Mouse (Mus musculus) layer of hippocampus, adult 18-20 months (tissue): Measurements from ENCODE around the gene Tpgs1. TPM values are rescaled to one million over a fixed set of nuclear protein-coding genes. Genes with fewer than 3 reads are reported as not detected.
"Not testable (repeated sequence)": the region's sequence is repeated elsewhere in the genome, so short reads cannot be mapped to it uniquely, and the experiment has no call there.

ENCODE experiments used
- DNase-seq, 2 experiments: peaks; one replicate each; pipeline ENCODE4 v3.0.0; 2022; ENCODE audit warnings: low spot score in 2 of 2
- total RNA-seq, 2 experiments: library from RNA; stranded (reverse); gene quantifications; 2 replicates each; pipeline ENCODE4 v1.2.3; 2021

Tpgs1 gene
- total RNA-seq, 2 experiments from 2014 or later: 64.4 to 68.5 TPM

DNA sequence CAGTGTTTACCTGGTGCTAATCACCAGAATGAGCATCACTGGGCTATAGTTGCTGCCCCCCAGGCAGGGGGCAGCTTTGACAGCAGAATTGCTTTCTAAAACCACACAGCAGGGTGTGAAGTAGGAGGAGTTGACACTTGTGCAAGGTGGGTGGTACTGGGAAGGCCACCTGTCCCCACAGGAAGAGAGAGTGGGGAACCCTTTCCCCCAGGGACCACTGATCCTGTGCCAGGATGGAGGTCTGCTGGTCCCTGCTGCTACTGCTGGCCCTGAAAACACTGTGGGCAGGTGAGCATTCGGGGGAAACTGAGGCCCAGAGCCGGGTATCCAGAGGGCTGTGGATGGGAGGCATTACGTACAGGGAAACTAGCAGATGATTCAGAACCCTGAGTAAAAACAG lies 20.0 kb downstream of the Tpgs1 start:
- no peak for DNase-seq

- DNase-seq: no peak
These were observed 22.9 kb downstream of the Tpgs1 start for GRCm38 (mm10) chr10:79691986-79692548.

GRCm38 (mm10) chr10:79693580-79694378 lies 24.6 kb downstream of the Tpgs1 start:
- no peak for DNase-seq

- no peak for DNase-seq
These were observed 25.1 kb downstream of the Tpgs1 start for GRCm38 (mm10) chr10:79694379-79694655.

DNA sequence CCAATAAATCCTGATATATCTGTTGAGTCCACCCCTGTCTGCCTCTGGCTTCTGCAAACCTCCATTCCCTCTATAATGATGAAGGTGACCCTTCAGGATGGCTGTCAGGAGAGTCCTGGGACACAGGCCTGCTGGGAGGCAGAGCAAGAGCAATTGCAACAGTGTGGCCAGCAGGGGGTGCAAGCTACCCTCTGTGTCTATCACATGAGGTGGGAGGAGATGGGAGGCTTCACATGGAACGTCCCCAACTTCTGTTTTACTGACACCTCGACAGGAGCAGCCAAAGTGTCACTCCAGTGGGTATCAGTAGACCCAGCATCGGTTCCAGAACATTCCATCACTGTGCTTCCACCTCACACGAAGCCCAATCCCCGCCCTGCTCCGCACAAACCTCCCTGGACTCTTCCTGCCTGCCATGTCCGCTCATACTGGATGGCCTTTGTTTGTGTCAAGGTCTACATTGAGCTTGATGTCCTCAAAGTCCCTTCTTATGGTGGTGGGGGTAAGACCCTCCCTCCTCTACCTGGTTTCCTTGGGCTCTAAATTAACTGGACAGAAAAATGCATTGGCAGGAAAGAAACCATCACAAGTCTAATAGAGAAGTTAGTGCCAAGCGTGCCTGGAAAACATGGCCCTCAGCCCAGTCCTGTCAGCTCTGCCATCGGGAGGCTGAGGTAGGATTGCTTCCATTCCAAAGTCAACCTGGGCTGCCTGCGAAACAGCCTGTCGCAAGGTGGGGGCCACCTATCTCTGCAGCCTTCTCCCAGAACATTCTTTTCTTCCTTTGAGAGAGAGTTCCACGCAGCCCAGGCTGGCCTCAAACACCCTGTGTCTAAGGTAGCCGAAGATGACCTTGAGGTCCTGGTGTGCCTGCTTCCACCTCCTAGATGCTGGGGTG lies 26.3 kb downstream of the Tpgs1 start:
- peak in 1 of 2 experiments; percentile 76 for DNase-seq

DNA sequence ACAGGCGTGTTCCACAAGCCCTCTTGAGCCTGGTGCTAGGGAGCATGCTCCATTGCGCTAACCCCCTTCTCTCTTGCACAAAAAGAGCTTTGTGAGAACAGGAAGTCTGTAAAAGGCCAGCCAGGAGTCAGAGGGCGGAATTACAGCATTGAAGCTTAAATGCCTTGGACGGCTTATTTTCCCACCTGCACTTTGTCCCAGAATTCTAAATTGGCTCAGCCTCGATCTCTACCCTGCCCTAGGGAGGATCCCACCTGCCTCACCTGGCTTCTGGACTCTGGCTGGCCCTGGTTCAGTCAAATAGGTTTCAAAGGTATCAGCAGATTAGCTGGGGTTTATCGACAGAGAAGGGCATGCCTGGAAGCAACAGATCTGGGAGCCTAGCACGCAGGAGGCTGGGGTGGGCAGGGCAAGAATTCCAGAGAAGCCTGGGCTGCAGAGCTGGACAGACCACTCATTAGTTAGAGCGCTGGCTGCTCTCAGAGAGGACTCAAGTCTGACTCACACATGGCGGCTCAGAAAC lies 27.0 kb downstream of the Tpgs1 start:
- no peak for DNase-seq

DNA sequence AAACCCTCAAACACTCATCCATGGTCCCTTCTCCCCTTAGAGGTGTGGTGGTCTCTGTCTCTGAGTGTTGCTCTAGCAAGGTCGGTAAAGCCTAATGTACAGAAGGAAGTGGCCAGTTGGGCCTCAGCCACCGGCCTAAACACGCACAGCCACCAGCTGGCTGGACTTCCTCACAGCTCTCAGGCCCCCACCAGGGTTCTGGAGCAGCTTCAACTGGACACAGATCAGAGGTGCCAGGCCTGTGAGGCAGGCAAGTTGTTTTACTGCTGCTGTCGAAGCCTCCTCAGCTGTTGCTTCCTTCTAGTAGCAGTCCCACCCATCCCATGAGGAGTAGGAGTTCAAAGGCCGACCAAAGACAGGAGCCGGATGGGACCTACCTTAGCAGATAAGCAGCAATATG lies 28.7 kb downstream of the Tpgs1 start:
- DNase-seq: no peak

DNA sequence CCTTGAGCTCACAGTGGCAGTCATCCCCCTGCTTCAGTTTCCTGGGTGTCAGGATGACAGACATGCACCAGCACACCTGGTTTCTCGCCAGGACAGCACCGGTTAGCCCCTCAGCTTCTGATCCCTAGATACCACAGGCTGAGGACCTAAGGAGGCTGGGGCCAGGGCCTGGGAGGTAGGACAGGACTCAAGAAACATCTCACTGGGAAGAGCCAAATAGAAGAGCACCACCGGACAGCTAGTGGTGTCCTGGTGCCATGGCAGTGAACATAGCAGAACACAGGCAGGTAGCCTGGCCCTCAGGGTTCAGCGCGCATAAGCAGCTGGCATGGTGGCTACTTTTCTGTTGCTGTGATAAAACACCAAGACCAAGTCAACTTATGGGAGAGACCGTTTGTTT lies 29.3 kb downstream of the Tpgs1 start:
- no peak for DNase-seq

DNA sequence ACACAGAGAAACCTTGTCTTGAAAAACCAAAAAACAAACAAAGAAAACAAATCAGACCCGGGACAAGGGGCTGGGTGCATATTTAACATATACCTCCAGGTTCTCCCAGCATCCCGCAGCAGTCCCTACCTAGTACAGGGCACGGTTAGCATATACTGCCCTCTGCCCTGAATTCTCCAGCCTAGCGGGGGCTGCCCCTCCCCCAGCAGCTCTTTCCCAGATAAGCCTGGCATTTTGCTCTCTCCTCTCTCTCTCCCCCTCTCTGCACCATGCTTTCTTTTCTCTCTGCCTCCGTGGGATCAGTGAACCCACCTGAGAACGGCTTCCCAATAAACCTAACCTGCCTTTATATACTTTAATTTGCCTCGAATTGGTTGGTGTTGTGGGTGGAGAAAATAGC lies 31.5 kb downstream of the Tpgs1 start:
- DNase-seq: no peak

- no peak for DNase-seq
These were observed 32.4 kb downstream of the Tpgs1 start for GRCm38 (mm10) chr10:79701443-79702129.

GRCm38 (mm10) chr10:79702970-79703369 lies 33.8 kb downstream of the Tpgs1 start:
- not testable (repeated sequence) for DNase-seq

DNA sequence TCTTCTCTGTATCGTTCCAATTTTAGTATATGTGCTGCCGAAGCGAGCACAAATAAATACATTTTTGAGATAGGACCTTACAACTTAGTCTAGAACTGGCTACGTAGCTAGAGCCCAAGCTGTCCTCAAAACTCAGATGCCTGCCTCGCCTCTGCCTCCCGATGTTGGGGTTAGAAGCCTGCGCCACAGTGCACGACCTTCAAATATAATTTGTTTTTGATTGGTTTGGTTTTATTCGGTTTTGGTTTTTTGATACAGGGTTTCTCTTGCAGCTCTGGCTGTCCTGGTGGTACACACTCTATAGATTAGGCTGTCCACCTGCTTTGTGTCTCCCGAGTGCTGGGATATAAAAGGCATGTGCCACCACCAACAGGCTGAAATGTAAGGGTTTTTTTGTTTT lies 34.4 kb downstream of the Tpgs1 start:
- DNase-seq: no peak

DNA sequence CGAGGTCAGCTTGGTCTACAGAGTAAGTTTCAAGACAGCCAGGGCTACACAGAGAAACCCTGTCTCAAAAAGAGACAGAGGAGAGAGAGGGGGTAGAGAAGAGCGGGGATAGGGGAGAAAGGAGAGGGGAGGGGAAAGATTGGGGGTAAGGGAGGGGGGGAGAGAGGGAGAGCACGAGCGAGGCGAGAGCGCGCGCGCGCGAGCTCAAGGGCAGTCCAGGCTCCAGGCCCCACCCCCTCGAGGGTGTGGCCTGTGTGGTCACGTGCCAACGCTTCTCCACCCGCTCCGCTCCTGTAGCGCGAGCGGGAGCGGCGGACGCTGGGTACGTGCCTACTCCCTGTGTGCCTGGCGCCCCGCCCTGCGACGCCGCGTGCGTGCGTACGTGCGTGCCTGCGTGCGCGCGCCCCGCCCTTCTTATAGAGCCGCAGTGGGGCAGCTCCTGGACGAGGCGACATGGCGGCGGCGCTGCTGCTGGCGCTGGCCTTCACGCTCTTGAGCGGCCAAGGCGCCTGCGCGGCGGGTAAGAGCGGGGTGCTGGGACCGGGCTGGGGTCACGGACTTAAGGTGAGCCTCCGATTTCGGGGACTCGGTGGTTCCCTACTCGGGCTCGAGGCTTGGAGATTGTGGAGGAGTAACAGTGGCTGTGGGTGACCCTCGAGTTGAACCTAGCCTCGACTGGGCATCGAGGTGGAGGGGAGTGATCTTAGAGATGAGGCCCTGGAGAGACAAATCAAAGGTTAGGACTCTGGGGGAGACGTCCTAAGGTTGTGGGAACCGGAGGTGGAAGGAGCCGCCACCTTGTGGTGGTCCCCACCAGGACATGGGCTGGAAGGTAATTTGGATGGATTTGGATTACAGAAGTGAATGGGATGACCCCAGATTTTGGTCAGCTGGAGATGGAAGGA lies 35.1 kb downstream of the Tpgs1 start, which contains the start of gene Bsg:
TSS of gene Bsg (plus strand) at position 427 of the 905 bp plus-strand sequence.
- peak; percentile 97 to 99 for DNase-seq

- no peak for DNase-seq
These were observed 35.8 kb downstream of the Tpgs1 start for GRCm38 (mm10) chr10:79704970-79705360.

DNA sequence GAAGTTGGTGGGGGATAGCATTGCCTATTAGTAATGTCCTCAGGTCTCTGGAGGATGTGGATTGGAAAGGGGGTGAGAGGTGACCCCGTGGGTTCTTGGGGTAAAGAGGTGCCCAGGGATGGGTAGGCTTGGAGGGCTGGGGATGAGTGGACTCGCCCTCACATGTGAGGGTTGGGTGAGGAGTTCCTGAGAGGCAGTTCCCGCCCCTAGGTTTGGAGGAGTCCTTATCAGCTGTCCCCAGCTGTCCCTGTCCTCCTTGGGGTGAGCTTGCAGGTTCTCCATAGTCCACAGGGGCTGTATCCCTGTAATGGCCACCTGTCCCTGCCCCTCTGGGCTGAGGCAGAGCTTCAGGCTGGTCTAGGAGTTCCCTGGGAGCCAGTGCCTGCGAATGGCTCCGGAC lies 36.8 kb downstream of the Tpgs1 start:
- no peak for DNase-seq

DNA sequence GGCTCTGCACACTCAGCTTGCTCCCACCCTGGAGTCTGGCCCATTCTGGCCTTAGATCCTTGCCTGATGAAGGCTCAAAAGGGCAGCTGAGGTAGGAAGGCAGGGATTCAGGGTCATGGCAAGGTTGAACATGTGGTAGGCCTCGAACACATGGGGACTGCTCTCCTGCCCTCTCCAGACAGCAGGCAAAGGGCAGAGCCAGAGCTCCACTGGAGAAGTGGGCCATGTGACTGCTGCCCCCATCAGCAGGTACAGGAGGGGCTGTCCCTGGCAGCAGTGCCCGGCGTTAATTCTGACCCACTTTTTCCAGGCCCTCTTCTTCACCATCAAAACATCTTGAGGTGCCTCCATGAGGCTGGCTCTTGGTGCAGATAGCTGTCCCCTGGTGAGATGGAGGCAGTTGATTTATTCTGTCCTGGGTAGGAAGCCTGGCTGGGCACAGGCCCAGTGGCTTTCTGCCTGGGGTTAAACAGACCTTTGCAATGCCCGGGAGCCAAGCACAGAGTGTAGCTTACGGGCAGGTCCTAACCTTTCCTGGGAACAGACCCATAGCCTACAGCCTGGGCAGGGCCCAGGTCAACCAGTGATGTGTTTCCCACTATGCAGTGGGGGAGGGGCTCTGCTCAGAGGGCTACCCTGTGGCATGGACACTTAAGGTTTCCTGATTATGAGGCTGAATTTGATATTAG lies 37.4 kb downstream of the Tpgs1 start:
- DNase-seq: no peak

- DNase-seq: no peak
These were observed 38.0 kb downstream of the Tpgs1 start for GRCm38 (mm10) chr10:79707162-79707561.

- no peak for DNase-seq
These were observed 38.6 kb downstream of the Tpgs1 start for GRCm38 (mm10) chr10:79707759-79708158.

GRCm38 (mm10) chr10:79708668-79709067 lies 39.5 kb downstream of the Tpgs1 start:
- no peak for DNase-seq

- no peak for DNase-seq
These were observed 40.1 kb downstream of the Tpgs1 start for GRCm38 (mm10) chr10:79709307-79709706.
